Mouse (Mus musculus): Measurements from ENCODE around the gene Runx2. TPM values are rescaled to one million over a fixed set of nuclear protein-coding genes. Genes with fewer than 3 reads are reported as not detected.

Gene Runx2
- total RNA-seq, 2 experiments from 2014 or later: 24.3 to 35.2 TPM

DNA sequence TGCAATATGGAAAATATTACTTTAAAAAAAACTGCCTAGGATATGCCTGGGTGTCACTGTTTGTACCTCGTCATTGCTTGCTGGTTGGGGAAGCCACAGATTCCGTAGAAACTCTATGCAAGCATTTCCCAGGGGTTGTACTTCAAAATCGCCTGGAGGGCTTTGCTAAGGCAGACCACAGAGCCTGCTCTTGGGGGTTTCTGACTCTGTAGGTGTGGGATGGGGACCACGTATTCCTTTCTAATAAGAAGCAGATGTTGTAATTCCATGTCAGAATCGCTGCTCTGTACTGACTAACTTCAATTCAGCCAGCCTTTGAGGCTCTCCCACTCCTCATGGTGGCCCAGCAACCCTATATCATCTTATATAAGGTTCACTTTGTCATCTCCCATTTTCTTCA, 46.1 kb downstream of the Runx2 start:
- DNase-seq: no peak

DNA sequence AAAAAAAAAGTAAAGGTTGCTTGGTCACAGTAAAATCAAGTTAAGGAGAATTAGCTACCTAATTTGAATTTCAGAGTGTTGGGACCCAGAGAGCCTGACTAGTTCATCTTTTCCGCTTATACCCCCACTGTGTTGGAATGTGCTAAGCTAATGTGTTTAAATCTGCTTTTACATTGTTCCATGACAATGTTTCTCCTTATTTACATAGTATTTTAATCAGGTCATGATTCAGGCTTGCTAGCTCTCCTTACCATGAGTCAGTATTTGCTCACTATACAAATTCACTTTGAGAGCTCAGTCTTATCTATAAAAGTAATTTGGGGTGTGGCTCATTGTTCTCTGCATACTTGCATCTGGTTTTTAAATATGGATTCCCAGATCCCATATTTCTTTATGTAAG, 47.2 kb downstream of the Runx2 start:
- no peak for DNase-seq

DNA sequence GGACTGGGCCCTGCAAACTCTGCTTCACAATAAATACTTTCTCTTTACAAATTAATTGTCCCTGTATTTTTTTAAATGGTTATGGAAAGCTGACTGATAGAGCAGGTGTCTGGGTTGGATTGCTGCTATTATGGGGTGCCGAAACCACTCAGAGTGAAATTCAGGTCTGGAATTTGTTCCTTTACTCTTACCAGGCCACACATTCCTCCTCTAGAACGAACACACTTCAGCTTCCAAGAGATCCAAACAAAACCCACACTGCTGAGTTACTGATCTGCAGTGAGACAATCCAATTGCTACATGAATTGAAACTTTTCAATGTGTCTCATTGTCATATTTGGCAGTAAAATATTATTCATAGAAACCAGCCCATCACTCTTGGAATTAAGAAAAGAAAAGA, 47.6 kb downstream of the Runx2 start:
- no peak for DNase-seq

DNA sequence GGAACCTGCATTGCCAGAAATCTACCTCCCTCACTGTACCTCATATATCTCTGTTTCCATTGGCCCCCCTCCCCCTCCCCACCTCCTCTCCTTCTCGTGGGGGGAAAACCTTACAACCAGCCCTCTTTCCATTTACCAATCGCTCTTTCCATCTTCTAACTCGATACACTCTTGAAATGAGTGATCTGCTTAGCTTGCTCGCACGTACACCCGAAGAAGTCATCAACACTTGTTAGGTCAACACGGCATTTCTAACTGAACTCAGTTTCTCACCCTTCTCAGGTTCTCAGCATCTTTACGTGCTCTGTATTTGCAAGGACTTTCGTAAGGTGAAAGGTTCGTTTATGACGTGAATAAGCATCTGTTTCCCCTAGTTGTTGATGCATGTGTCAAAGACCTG, 48.3 kb downstream of the Runx2 start:
- no peak for DNase-seq

DNA sequence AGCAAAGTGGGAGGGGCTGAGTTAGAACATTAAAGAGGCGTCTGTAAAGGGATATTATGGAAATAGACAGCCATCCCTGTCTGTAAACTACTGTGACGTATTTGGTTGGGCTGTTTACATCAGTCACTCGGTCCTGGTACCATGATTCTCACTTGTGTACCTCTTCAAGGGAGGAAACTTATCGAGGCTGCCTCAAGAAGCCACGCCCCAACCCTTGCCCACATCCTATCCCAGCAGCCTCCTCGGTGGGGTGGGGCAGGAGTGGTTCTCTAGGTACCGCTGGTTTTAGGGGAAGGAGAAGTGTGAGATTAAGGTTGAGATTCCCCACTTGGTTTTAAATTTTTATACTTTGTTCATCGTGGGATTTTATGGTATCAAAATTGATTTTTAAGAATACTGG, 69.2 kb downstream of the Runx2 start:
- no peak for DNase-seq

DNA sequence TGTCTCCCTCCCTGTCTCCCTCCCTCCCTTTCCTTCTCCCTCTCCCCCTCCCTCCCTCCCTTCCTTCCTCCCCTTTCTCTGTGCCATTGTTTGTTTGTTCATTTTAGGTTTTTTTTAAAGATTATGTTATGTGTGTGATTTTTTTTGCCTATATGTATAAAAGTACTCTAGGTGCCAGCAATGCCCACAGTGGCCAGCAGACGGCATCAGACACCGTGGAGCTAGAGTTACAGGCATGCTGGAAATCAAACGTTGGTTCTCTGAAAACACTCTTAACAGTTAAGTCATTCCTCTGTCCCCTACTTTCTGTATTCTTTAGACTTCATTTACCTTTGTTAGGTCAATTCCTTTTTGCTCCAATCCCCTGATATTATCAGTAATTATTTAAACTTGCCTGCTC, 70.8 kb downstream of the Runx2 start:
- DNase-seq: no peak

DNA sequence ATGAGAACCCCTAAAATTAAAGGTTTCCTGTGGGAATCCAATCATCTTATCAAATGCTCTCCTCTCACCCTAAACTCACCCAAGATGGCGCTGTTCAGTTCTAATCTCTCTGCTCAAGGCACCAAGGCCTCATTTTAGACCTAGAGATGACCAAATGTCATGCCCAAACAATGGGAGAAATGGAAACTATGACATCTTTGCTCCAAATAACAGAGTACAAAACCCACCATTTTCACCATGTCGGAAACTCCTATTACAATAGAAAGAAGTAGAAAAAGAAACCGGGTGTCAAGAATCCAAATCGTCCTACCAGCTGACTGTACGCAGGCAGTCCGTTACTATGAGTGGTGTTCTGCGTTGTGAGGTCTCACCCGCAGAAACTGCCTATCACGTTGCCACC, 72.4 kb downstream of the Runx2 start:
- no peak for DNase-seq

DNA sequence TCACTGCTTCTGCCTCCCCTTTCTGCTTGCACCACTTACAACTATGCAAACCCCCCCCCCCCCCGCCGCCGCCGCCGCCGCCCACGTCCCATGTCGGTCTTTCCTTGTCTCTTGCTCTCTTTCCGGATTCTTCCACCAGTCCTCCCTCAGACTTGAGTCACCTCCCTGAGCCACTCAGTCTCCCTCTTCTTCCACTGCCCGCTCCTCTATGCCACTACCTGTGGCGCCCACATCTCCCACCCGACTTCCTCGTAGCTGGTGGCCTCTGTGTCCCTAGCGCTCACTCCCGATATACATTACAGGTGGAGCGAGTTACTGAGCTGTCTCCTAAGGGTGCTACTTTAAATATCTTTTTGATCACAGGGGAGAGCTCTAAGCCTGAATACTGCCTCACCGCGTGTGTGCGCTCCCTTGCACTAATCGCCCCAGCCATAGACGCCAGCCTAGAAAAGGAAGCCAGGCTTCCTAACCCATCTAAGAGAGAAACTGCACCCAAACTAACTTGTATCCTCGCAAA, 76.4 kb downstream of the Runx2 start:
- no peak for DNase-seq

DNA sequence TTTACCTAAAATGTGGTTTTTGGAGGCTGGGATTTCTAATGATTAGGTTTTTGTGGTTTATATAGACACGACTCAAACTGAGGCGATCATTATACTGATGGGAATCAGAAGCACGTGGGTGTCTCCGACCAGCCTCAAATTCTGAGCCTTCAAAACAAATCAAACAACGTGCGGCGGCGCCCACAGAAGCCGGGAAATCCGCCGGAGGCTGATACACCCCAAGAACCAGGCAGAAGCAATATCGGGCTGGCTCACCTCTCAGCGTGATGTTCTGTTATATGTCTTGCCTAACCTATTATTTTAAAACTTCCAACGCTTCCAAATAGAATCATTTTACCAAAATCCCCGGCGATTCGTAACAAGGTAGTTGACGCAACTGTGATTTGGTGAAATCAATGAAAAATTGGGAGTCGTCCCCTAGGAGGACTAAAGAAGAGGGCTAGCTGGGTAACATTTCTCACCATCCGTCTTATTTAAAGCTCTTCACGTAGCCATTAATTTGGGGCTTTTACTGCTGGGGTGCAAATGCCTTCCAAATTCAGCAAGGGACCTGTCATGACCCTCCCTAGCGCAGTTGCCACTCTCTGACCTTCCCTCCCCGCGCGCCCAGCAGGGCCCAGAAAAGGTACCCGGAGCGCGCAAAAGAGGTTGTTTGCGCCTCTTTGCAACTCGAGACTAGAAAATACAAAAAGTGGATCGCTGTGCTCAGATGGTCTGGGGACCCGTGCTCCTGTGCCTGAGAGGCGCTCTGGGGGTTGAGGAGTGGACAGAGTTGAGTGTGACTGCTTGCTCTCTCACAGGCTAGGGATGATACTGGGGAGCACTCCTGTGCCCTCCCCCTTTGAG, 77.1 kb downstream of the Runx2 start:
- DNase-seq: peak; percentile 29 to 42

DNA sequence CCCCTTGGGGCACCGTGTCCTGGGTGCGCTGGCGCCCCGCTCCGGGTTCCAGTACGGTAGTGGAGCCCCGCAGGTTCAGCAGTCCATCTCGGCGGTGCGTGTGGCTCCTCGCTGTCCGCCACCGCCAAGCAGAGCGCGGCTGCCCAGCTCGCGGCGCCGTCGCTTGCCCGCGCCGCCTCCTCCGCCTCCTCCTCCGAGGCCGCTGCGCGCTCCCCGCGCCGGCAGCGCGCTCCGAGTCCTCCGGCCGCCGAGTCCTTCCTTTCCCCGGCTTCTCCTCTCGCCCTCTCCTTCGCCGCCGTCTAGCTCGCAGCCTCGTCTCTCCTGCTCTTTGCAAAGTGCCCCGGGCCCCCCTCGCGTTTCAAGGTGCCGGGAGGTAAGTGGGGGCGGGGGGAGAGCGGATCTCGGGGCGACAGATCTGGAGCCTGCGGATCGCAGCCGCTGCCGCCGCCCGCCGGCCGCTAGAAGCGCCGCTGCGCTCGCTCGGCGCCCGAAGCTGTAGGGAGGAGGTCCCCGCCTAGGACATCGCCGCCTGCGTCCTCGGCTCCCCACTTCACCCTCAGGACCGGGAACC, 78.5 kb downstream of the Runx2 start:
- DNase-seq: peak; percentile 76 to 85

DNA sequence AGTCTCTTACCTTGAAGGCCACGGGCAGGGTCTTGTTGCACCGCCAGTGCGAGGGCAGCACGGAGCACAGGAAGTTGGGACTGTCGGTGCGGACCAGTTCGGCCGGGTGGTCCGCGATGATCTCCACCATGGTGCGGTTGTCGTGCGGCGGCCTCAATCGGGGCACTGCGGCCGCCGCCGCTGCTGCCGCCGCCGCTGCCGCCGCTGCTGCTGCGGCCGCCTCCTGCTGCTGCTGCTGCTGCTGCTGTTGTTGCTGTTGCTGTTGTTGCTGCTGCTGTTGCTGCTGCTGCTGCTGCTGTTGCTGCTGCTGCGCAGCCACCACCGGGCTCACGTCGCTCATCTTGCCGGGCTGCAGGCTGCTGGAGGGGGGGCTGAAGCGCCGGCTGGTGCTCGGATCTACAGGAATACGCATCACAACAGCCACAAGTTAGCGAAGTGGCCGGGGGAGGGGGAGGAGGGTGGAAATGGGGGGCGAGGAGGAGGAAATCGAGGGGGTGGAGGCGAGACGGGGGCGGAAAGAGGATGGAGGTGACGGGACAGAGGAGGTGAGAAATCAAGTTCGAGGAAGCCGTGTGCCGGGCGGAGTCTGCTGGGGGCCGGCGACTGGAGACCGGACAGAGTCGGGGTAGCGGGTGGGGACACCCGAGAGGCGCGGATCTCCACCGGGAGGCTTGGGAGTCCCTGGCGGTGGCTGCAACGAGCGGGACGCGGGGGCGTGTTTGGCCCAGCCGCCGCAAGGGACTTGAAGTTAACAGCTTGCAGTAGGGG, 79.2 kb downstream of the Runx2 start:
- peak; percentile 64 to 65 for DNase-seq

DNA sequence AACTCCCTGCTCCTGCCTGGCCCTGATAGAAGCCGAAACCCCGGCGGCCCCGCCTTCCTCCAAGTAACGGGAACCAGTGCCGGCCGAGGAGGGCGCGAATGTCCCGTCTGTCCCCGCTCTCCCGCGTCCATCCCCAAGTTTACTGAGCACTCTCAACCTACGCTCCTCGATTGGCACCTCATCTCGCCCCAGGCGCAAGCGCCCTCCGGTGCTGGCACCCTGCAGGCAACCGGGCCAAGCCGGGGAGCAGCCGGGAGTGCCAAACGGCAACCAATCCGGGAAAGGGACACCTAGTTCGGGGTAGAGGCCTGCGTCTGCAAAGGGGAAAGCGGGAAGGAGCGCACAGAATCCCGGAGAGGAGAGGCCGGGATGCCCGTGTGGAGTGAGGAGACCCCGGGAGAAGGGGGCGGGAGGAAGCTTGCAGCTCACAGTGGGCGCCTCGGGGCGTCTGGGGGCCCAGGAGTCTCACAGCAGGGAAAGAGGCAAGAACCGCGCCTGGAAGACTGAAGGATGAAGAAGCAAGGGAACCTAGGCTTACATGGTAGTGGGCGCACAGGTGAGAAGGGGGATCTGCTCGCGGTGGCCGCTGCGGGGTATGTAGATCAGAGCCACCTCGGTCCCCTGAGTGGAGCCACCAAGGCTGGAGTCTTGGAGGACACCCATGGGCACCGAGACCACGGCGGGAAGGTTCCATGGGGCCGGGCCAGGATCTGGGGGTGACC, 79.9 kb downstream of the Runx2 start:
- DNase-seq: peak; percentile 73 to 74

DNA sequence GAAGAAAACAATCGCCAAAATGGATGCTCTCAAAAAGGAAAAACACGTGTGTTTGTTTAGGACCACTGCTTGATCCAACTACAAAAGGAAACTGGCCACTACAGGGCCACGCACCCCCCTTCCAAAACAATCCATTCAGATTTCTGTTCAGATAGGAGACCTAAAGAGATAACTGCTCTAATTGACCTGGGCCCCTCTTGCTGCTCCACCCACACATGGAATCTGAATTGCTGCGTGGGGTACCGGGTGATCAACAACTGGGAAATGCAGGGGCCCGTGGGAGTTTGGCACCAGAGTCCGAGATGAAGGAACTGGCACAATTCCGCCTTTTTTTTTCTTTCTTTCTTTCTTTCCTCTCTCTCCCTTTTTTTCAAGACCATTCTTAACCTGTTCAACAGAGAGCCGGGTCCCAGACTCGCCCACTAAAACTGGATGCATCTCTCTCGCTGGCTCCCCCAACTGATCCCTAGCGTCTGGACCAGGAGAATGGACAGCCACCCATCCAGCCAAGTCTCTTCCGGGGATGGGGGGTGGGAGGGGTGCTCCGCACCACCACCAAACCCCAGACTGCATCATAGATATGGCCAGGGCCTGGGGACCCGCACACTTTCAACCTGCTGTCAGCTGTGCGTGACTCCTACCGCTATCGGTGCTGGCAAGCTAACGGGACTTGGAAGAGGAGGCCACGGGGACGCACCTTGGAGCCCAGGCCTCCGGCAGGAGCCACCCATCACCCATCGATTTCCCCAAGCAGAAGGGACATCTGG, 80.9 kb downstream of the Runx2 start:
- no peak for DNase-seq

DNA sequence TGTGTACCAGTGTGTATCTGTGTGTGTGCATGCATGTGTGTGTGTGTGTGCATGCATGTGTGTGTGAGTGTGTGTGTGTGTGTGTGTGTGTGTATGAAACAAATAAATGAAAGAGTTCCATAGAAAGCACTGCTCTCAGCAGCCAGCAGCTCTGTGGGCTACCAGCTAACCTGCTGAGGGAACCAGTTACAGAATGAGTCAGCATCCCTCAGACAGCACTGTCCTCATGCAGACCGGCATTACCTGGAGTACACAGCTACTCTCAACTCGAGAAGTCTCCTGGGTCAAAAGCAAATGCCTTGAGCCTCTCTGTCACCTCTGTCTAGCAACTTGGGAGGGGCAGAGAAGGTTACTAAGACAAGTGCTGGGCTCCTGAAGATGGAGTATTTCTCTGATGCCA, 86.1 kb downstream of the Runx2 start:
- DNase-seq: no peak

DNA sequence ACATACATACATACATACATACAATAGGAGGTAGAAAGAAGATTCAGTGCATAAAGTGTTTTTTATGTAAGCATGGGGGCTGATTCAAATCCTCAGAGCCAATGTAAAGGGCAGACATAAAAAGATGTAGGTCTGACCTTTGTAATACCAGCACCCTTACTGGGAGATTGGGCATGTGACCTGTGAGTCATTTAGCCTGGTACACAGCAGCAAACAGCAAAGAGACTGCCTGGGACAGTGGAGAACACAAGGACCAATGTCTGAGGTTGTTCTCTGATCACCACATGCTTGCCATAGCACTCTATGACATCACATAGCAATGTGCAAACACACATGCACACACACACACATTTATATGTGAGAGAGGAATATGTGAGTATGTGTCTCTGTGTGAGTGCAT, 86.9 kb downstream of the Runx2 start:
- peak; percentile 20 to 54 for DNase-seq

DNA sequence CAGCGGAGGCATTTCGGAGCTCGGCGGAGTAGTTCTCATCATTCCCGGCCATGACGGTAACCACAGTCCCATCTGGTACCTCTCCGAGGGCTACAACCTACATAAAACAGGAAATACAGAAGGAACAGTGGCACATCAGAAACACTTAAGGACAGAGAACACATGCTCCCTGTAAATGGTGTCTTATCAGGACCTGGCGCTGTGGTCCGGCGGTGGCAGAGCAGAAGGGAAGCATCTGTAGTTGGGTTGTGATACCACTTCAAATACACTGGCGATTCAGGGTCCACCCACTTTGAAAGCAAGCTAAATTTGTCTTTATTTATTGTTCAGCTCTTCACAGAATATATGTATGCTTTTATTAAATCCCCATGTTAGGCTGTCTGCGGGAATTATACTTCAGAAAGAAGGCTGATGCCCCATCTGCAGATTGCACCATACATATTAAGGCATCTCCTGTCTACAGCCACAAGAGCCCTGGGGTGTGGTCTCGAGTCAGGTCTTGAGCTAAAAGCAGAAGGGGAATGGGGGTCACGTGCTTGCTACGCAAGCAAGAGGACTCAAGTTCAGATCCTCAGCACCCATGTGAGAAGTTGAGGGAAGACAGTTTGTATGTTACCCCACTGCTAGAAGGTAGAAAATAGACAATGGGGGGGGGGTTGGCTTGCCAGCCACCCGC, 89.7 kb downstream of the Runx2 start:
- no peak for DNase-seq

DNA sequence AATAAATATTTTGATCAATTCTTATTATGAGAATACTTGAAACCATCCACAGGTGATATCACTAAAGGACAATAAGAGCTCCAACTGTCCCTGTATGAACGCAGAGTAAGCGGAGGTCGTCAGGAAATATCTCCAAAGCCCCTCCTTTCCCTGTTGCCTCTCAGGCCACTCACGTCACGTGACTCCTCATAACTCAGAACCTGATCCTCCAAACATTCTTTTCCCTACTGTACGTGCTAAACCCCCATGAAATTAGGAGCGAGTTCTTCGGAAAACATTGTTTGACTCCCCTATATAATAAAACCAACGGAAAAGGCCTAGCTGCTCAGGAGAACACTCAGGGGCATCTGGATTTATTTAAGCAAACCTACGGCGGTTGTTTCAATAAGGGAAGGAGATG, 90.3 kb downstream of the Runx2 start:
- no peak for DNase-seq

DNA sequence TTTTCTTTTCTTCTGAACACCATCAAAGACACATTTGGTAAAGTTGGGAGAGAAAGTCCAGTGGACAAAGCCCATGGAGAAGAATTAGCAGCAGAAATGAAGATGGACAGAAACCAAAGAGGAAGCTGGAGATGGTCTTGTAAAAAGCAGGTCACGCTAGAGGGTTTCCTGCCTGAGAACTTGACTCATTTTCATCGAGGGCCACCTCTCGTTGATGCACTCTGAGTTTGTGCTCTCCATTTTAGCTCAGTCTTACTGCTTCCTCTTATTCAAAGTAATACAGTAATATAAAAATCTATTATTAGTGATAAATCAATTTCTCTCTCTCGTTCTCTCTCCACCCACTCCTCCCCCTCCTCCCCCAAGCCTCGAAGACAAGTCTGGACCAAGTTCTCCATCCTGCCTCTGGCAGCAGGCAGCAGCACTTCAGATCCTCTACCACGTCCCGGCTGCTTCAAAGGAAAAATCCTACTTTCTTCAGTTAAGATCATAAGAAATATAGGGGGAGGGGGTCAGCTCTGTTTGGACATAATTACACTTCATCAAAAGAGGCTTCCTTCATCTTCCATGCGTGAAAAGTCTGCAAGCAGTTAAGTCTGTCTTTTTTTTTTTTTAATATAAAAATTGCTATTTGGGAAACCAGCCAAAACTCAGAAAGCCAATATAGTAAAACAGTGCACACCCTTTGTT, 92.3 kb downstream of the Runx2 start:
- DNase-seq: no peak

DNA sequence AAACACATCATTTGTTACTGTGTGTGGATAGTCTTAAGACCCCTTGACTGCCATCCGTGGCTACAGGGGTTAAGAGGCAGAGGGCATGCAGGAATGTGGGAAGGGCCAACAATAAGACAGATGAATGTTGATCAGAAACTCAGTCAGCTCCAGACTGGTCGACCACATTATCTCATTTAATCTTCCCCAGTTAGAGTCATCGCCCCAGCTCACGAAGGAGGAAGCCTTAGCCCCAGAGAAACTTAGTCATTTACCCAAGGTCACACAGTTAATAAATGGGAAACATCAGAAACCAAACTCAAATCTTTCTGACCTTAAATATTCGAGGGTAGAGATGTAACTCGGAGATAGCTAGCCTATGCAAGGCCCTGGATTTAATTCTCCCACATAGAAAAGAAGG, 96.0 kb downstream of the Runx2 start:
- no peak for DNase-seq

DNA sequence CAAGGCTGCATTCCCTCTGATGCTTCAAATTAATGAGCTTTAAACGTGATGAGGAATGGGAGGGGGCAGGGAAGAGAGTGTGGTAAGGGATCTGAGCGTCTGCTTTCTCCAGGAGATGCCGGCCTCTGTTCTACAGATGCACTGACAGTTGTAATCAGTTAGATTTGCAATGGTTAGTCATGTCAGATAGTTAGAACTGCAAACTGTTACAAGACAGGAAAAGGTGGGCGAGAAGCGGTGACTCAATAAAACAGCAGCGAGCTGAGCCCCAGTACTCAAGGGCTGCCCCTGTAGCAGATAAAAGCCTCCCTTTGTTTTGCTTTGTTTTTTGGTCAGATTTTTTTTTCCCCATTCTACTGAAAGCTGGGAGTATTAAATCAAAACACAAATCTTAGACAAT, 96.6 kb downstream of the Runx2 start:
- DNase-seq: no peak

All from adrenal gland, postnatal 36 days (tissue).